Mouse (Mus musculus): ENCODE measurements around the gene Neurl2.
"Not testable (repeated sequence)": the region's sequence is repeated elsewhere in the genome, so short reads cannot be mapped to it uniquely, and the experiment has no call there.

DNA sequence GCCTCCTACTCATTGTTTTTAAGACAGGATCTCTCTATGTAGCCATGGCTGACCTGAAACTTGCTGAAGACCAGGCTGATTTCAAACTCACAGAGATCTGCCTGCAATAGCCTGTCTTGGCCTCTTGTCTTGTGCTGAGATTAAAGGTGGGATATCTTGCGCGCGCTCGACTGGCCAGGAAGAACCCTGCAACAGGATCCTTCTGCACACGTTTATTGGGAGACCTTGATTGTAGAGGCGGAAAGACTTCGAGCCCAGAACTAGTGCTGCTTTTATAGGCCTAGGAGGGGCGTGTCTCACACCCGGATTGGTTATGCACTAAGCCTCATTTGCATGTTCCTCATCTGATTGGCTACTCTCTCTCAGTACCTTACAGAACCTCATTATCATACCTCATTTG is 30.2 kb upstream of the Neurl2 start:
- not testable (repeated sequence) for TF ChIP-seq CHD2, ZNF384 (IDR thresholded peaks at IDR 0.05; ENCODE audit: low read depth, low read length)

All from ES-E14 (cell line).